Mouse (Mus musculus) heart, embryonic 16.5 days (tissue): Measurements from ENCODE around the gene Atxn7l2. TPM values are rescaled to one million over a fixed set of nuclear protein-coding genes. Genes with fewer than 3 reads are reported as not detected.

Experiments
- ATAC-seq: fragments of 200-750 bp; cut with Nextera tagmentation; replicated peaks from 2 replicates; pipeline ENCODE4 v1.8.0; 2017; ENCODE audit warnings: moderate number of reproducible peaks; ENCODE audit not compliant: insufficient read depth, low FRiP score; ENCODE audit errors: extremely low read depth
- H3K27ac ChIP-seq: fragments of 300-500 bp; sonication (generic); 2 replicates; pipeline ENCODE4 v1.5.1; 2014; ENCODE audit warnings: mild to moderate bottlenecking, low read length, control low read depth, moderate library complexity
- H3K27me3 ChIP-seq: fragments of 300-500 bp; sonication (generic); 2 replicates; pipeline ENCODE4 v1.6.1; 2014; ENCODE audit warnings: low read length, mixed read lengths; ENCODE audit not compliant: control insufficient read depth, insufficient read depth
- H3K36me3 ChIP-seq: fragments of 300-500 bp; sonication (generic); 2 replicates; pipeline ENCODE4 v1.6.1; 2014; ENCODE audit not compliant: control insufficient read depth, insufficient read depth
- H3K4me1 ChIP-seq: fragments of 300-500 bp; sonication (generic); 2 replicates; pipeline ENCODE4 v1.6.1; 2014; ENCODE audit warnings: low read length, mixed read lengths; ENCODE audit not compliant: control insufficient read depth, insufficient read depth
- H3K4me2 ChIP-seq: fragments of 300-500 bp; sonication (generic); 2 replicates; pipeline ENCODE4 v1.6.1; 2014; ENCODE audit warnings: low read depth, mild to moderate bottlenecking, control low read depth, low read length
- H3K4me3 ChIP-seq: fragments of 300-500 bp; sonication (generic); 2 replicates; pipeline ENCODE4 v1.5.1; 2014; ENCODE audit warnings: mild to moderate bottlenecking, control low read depth, low read length
- H3K9ac ChIP-seq: fragments of 300-500 bp; sonication (generic); 2 replicates; pipeline ENCODE4 v1.6.1; 2014; ENCODE audit warnings: low read length, control low read depth
- H3K9me3 ChIP-seq: fragments of 300-500 bp; sonication (generic); replicated peaks from 2 replicates; pipeline ENCODE4 v1.6.1; 2016; ENCODE audit warnings: low read length; ENCODE audit not compliant: control insufficient read depth
- WGBS: fragments of 180-500 bp; shearing (Covaris S2); extraction: QIAGEN DNeasy Blood & Tissue Kit; methylation state at CpG from one replicate; pipeline ENCODE4 v1.1.7; 2014; 5-methylcytosine and 5-hydroxymethylcytosine counted together
- polyA plus RNA-seq: library from polyadenylated mRNA; unstranded; fragments of >200 nt; fragmentation: Nextera tagmentation; extraction: Ambion mirVana; gene quantifications from 2 replicates; pipeline ENCODE4 v1.2.1, GENCODE M21; 2015

Gene Atxn7l2
- polyA plus RNA-seq, 1 experiment from 2014 or later = 7.0 TPM

DNA sequence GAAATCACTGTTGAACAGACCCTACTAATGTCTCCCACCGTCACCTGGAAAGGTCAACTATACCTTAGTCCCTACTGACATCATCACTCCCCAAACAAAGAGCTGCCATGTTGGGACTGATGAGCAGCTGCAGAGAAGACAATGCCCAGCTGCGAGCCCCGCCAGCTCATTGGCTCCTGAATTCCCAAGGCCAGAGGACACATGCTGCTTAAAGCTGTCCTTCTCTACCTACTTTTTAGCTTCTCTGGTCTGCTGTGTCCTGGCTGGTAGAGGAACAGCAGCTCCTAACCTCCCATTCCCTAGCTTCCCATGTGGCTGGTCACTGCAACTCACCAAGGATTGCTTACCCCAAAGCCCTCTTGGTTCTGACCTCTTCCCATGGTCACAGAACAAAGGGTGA is 58.4 kb downstream of the Atxn7l2 start:
- WGBS = 86% methylated on average over 3 of the region's 3 CpGs
- Histone ChIP-seq H3K4me2 (no peak overlapping the region), H3K9me3 (no peaks in the 10 kb centered on the region), H3K27ac (no peak overlapping the region), H3K4me1 (peaks cover 8% of the 10 kb centered on the region), H3K27me3 (no peaks in the 10 kb centered on the region), H3K9ac (no peak overlapping the region), H3K36me3 (no peaks in the 10 kb centered on the region), H3K4me3 (no peak overlapping the region)
- ATAC-seq = no peak

Other genes starting within 250 kb of the Atxn7l2 start
- 0.12 and 0.22 TPM in 2 replicates for gene Gstm3, start 241.7 kb downstream of the Atxn7l2 start, polyA plus RNA-seq
- 79.3 and 81.3 TPM in 2 replicates for gene Gstm2, start 224.5 kb downstream of the Atxn7l2 start, polyA plus RNA-seq
- 111 and 113 TPM in 2 replicates for gene Gstm1, start 193.0 kb downstream of the Atxn7l2 start, polyA plus RNA-seq
- gene Gstm4, start 166.0 kb downstream of the Atxn7l2 start, polyA plus RNA-seq = 16.6 and 17.6 TPM in 2 replicates
- 27.1 and 29.2 TPM in 2 replicates for gene Ampd2, start 124.3 kb downstream of the Atxn7l2 start, polyA plus RNA-seq
- 0.71 and 0.79 TPM in 2 replicates for gene Gnat2, start 118.1 kb downstream of the Atxn7l2 start, polyA plus RNA-seq
- gene Gnai3, start 64.8 kb downstream of the Atxn7l2 start, polyA plus RNA-seq = 77.0 and 85.5 TPM in 2 replicates
- 0.05 and 0.12 TPM in 2 replicates for gene Gpr61, start 56.1 kb downstream of the Atxn7l2 start, polyA plus RNA-seq
- 2.5 and 3.5 TPM in 2 replicates for gene Amigo1, start 24.6 kb downstream of the Atxn7l2 start, polyA plus RNA-seq
- gene Cyb561d1, start 9.7 kb downstream of the Atxn7l2 start, polyA plus RNA-seq = 3.2 and 3.5 TPM in 2 replicates
- gene Sypl2, start 15.7 kb upstream of the Atxn7l2 start, polyA plus RNA-seq = 1.8 and 2.3 TPM in 2 replicates
- gene Psma5, start 46.0 kb upstream of the Atxn7l2 start, polyA plus RNA-seq = 193 and 195 TPM in 2 replicates
- 5.4 and 10.5 TPM in 2 replicates for gene Sort1, start 73.1 kb upstream of the Atxn7l2 start, polyA plus RNA-seq
- 47.6 and 84.1 TPM in 2 replicates for gene Mybphl, start 154.0 kb upstream of the Atxn7l2 start, polyA plus RNA-seq
- 21.9 and 23.0 TPM in 2 replicates for gene Psrc1, start 172.9 kb upstream of the Atxn7l2 start, polyA plus RNA-seq
- 2.7 and 3.9 TPM in 2 replicates for gene Celsr2, start 204.6 kb upstream of the Atxn7l2 start, polyA plus RNA-seq
- 82.7 and 87.2 TPM in 2 replicates for gene Sars, start 234.3 kb upstream of the Atxn7l2 start, polyA plus RNA-seq